Mouse (Mus musculus): ENCODE measurements around the gene Chst5.
A peak's percentile ranks its signal among the peaks of the same experiment; 100 is the strongest.

Gene Chst5

GRCm38 (mm10) chr8:111929648-111930344 is 19.5 kb upstream of the Chst5 start:
- DNase-seq, result no peak

DNA sequence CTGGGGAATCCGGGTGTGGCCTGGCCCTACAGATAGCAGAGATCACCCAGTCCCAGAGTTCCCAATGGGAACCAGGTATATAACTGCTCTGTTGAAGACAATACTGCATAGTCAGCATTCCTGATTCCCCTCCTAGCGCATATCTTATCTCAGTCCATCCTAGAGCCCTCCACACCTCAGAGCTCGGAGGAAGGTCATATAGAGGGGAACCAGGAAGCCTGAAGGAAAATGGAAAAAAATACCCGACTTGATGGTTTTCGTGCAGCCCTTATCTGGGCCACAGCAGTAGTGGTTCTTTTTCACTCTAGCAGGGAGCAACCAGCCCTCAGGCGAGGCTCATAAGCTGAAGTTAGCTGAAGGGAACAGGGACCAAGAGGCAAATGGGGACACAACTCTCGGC is 14.7 kb upstream of the Chst5 start:
- no peak for DNase-seq

DNA sequence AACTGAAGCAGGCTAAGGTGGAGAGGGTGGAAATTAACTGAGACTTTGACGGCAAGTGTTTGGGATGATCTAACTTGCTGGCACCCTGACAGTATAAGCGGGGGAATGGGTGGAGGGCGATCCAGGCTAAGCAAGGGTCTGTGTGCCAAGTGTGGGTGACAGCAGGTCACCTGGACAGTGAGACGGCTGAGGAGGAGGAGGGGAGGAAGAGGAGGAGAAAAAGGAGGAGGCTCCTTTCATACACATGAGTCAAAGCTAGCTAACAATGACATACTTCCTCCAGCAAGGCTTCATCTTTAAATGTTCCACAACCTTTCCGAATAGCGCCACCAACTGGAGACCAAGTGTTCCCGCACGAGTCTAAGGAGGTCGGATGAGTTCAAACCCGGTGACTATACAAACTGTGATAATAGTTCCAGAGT is 13.1 kb upstream of the Chst5 start:
- peak; percentile 33 to 39 for DNase-seq

- no peak for DNase-seq
Measured at GRCm38 (mm10) chr8:111920971-111921370, 10.7 kb upstream of the Chst5 start.

GRCm38 (mm10) chr8:111919663-111920062 is 9.4 kb upstream of the Chst5 start:
- no peak for DNase-seq

DNA sequence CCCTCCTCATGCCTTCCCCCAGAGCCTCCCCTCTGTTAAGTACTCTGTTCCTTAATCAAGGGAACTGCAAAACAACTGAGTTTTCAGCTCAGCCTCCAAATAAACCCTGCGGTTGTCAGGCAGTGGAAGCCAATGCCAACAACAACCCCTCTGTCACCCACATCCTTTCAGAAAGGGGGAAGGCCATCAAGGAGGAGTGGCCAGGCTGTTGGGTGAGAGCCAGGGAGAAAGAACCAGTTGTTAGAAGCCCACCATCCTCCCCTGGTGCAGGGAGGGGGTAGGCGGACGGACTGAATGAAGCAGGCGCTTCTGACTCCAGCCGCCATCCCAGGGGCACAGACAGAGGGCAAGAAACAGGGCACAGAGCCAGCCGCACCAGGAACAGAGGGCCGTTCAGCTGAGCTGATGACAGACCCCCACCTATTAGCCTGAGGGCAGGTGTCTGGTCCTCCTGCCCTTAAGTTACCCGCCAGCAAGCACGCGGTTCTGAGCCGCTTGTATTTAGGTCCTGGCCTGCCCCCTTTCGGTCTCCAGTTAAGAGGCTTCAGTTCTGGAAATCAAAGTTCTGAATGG is 2.7 kb upstream of the Chst5 start:
- no peak for DNase-seq

GRCm38 (mm10) chr8:111911572-111911971 is 1.3 kb upstream of the Chst5 start:
- DNase-seq, result no peak

DNA sequence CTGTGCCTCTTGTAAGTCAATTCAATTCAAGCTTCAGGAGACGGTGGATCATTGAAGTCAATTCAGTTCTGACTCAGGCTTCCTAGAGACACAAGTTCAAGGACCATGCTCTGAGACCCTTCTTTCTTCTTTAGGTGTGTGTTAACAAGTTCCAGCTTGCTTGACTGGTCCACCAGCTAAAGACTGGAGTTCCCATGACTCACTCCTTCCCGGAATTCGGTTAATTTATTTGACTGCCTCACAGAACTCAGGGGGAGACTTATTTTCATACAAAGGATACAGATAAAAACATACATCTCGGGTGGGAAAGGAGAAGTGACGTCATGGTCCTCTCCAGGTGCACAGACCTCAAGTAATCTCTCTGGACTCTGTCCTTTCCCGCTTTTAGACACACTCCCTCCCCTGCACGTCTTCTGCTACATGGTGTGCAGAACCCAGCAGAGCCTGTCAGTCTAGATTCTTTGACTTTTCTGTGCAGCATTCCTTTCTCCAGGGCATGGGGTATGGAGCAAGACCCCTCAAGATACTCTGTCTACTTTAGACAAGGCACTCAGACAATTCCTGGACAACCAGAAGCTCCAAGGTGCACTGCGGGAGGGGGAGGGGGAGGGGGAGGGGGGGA is 4.6 kb downstream of the Chst5 start:
- DNase-seq, result no peak

- no peak for DNase-seq
Measured at GRCm38 (mm10) chr8:111902080-111902479, 8.2 kb downstream of the Chst5 start.

DNA sequence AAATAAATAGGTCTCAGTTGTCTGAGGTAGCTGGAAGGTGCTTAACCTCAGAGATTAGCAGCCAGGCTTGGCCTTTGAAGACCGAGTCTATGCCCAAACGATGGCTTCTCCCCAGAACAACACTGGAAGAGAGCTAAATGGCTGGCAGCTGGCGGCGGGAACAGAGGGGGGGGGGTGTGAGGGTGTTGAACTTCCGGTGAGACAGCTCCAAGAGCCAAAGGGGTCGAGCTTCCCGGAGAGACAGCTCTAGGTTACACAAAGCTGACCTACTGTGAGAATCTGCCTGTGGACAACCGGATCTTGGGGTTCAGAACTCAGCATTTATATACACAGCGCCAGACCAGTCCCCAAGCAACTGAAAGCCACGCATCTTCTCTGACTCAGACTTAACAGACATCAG is 11.7 kb downstream of the Chst5 start:
- DNase-seq, result no peak

DNA sequence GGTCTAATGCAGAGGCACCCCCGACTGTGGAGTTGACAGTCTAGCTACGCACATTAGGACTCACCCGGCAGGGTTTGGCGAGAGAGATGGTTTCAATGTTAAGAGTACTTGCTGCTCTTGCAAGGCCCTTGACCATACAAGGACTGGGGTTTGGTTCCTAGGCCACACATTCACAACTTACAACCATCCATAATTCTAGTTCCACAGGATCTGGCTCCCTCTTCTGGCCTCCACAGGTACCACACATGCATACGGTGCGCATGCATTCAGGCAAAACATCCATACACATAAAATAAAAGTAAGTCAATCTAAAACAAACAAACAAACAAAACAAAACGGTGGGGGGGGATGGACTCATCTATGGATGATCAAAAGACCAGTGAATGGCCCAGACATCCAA is 15.3 kb downstream of the Chst5 start:
- DNase-seq, result no peak

DNA sequence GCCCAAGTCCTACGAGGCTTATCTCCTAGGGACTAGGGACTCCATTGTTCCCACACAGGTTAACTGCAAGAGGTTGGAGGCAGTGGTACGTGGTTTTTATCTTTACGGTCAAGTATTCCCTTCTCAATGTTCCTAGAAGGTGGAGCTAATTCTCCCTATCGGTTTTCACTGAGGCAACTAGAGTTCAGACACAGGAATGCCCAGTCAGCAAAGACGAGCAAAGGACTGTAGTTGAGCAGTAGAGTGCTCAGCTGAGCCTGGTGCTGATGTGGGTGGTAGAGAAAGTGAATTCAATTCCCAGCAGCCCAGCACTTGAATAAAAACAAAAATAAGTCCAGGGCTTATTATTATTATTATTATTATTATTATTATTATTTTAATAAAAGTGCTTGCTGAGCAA is 17.6 kb downstream of the Chst5 start:
- DNase-seq, result no peak

DNA sequence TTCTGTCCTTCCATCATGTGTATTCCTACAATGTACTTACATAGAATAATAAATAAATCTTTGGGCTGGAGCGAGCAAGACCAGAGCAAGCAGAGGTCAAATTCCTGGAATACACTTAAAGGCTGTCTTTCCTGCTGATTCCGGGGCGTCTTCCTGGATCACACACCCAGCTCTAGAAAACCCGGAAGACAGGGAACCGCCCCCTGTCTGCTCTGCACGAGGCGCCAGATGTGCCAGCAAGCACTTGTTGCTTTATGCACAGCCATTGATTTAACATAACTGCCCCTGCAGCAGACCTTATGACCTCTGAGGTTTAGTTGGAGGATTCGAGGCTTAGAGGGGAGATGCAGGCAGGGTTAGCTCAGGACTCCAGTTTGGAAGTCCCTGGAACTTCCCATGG is 18.3 kb downstream of the Chst5 start:
- no peak for DNase-seq

- DNase-seq, result no peak
Measured at GRCm38 (mm10) chr8:111890911-111891303, 19.3 kb downstream of the Chst5 start.

- no peak for DNase-seq
Measured at GRCm38 (mm10) chr8:111889931-111890910, 20.0 kb downstream of the Chst5 start.

DNA sequence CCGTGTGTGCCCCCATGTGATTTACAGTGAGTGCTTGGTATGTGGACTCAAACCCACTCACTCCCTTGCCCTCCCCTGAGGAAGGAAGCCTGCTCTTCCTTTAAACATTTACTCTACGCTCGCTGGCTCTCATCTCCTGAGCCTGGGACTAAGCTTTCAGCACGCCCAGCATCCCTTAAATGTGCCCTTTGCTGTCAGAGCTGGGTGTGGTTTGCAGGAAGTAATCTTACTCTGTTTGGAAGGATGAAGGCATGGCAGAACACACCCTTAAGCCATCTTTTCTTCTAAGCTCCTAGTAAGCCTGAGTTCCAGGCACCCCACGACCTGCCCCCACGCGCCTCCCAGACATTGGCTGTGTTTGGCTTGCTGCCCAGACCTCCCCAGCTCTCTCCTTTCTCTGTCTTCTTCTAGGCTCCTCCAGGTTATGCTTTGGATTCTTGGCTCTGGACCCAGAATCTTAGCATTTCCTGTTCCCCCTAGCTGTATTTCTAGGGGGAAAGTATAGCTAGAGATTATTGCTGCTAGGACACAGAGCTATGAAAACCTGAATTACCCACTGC is 22.1 kb downstream of the Chst5 start:
- DNase-seq, result no peak

GRCm38 (mm10) chr8:111887479-111887878 is 22.8 kb downstream of the Chst5 start:
- DNase-seq, result no peak

DNA sequence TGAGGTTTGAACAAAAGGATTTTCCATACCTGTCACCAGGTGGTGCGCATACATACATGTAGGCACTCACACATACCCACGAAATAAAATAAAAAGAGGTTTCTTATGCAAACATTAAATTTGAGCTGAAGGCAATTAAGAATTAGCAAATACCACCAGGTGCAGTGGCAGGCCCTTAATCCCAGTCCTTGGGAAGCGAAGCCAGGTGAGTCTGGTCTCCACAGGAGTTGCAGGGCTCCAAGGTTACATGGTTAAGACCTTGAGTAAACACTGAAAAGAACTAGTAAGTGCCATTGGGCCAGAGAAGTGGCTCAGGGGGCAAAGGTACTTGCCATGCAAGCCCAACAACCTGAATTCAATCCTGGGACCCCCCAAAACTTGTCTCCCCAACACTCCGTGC is 26.6 kb downstream of the Chst5 start:
- no peak for DNase-seq

- DNase-seq, result peak in 1 of 2 experiments; percentile 38
Measured at GRCm38 (mm10) chr8:111881591-111881990, 28.7 kb downstream of the Chst5 start.

GRCm38 (mm10) chr8:111877711-111878110 is 32.5 kb downstream of the Chst5 start:
- no peak for DNase-seq

- peak; percentile 98 to 99 for DNase-seq
Measured at GRCm38 (mm10) chr8:111876355-111876948, 33.8 kb downstream of the Chst5 start, which contains the start of gene Tmem170. Gene Tmem170, minus strand, starts transcription at chr8:111876750.

DNA sequence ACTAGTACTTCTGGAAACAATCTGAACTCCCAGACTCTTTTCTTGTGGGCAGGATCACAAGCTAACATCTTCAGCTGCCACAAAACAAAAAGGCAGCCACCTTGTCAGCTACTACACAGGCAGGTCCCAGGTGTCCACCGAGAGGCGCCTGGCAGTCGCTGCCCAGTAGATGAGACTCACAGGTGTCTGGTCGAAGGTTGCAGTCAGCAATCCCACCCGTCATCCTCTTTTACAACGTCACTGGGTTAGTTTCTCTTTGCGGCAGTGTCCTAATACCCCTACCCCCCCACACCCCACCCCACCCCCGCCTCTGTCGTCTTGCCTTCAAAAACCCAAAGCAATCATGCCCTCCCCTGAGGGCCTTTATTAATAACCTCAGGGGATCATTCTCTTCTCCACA is 34.5 kb downstream of the Chst5 start:
- DNase-seq, result peak; percentile 23 to 30

All from kidney, adult 8-10 months (tissue).